Mouse (Mus musculus) heart, adult 10 weeks (tissue): ENCODE measurements around the gene Kcnk2. TPM values are rescaled to one million over a fixed set of nuclear protein-coding genes. Genes with fewer than 3 reads are reported as not detected.

ENCODE experiments used
- polyA plus RNA-seq: library from polyadenylated mRNA; stranded (reverse); fragments of 350-450 nt; fragmentation: Illumina TruSeq; extraction: RNeasy Lipid Tissue Mini Kit (QIAGEN cat#74804); gene quantifications from one replicate; pipeline ENCODE4 v1.2.3, GENCODE M21; 2014; ENCODE audit warnings: low read depth, low replicate concordance

The Kcnk2 gene
- polyA plus RNA-seq = 1.0 TPM

GRCm38 (mm10) chr1:189402223-189402943 is at the start of gene Kcnk2:
Kcnk2 (minus strand) TSS chr1:189402273.

